ENCODE assay signal across 8 mouse cellular contexts in the genomic region with DNA sequence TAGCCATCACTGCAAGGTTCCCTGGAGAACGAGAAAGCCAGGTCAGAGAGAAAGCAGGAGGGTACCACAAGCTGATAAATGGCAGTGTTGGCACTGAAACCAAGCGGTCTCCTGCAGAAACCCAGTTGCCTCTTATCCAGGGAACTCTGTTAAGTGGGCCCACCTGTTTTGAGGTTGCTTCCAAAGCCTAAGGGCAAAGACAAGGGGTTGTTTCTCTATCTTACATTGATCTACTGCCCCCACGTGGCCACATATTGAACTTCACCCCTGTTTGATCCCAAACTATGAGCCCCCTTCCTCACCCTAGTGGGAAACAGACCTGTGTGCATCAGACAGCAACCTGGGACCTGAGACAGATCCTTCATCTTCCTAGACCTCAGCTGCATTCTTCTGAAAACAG. TPM values are rescaled to one million over a fixed set of nuclear protein-coding genes. Genes with fewer than 3 reads are reported as not detected.
DNase-seq lines count a peak whose midpoint lies in the region; ATAC-seq lines count a peak whose summit lies in the region.

No protein-coding gene starts in this region.

- peak; percentile 77 for ATAC-seq in common myeloid progenitor, adult 5-6 weeks (replicated peaks; ENCODE audit: low read depth, poor library complexity, severe bottlenecking)
- ATAC-seq in limb, embryonic 12.5 days (ENCODE audit: insufficient number of reproducible peaks, insufficient read depth, low FRiP score, low TSS enrichment, low read depth), result peak; percentile 57; the same call in 1 of the 2 replicates
- peak; percentile 41; the same call in 1 of the 2 replicates for ATAC-seq in neural tube, embryonic 13.5 days (ENCODE audit: low read depth)

- WGBS in limb, embryonic 12.5 days, result 19% methylated on average over 3 of the region's 3 CpGs
- WGBS in neural tube, embryonic 13.5 days, result 33% methylated on average over 3 of the region's 3 CpGs

- H3K4me2 ChIP-seq in limb, embryonic 12.5 days, result no peak overlapping the region
- H3K4me2 ChIP-seq in neural tube, embryonic 13.5 days, result no peak overlapping the region

- H3K4me3 ChIP-seq in limb, embryonic 12.5 days (replicated peaks), result no peak overlapping the region
- H3K4me3 ChIP-seq in neural tube, embryonic 13.5 days, result no peak overlapping the region

- 0 out of 2 replicates have a peak, but pooled peaks cover 3% of the 10 kb centered on the region for H3K4me1 ChIP-seq in limb, embryonic 12.5 days (replicated peaks)
- H3K4me1 ChIP-seq in neural tube, embryonic 13.5 days (replicated peaks), result no peaks in the 10 kb centered on the region

- H3K27ac ChIP-seq in limb, embryonic 12.5 days, result no peak overlapping the region
- no peak overlapping the region for H3K27ac ChIP-seq in neural tube, embryonic 13.5 days (replicated peaks)

- no peak overlapping the region for H3K9ac ChIP-seq in limb, embryonic 12.5 days (replicated peaks)
- no peak overlapping the region for H3K9ac ChIP-seq in neural tube, embryonic 13.5 days

- peaks cover 3% of the 10 kb centered on the region; the same call in 1 of the 2 replicates for H3K9me3 ChIP-seq in limb, embryonic 12.5 days
- H3K9me3 ChIP-seq in neural tube, embryonic 13.5 days, result no peaks in the 10 kb centered on the region

- peak; percentile 64 to 72 for DNase-seq in right cerebral cortex, adult 2 months (ENCODE audit: low spot score in 2 of 2)
- no peak for DNase-seq in right cerebral cortex, adult 18-20 months
- DNase-seq in gastrocnemius, postnatal 10 days, result peak; percentile 72
- peak; percentile 24 to 66 for DNase-seq in kidney, adult 8-10 months
- peak; percentile 64 for DNase-seq in thymus, postnatal 25 days

- H3K36me3 ChIP-seq in limb, embryonic 12.5 days, result no peaks in the 10 kb centered on the region
- H3K36me3 ChIP-seq in neural tube, embryonic 13.5 days, result no peaks in the 10 kb centered on the region

- peaks cover 3% of the 10 kb centered on the region for H3K27me3 ChIP-seq in limb, embryonic 12.5 days
- peaks cover 6% of the 10 kb centered on the region for H3K27me3 ChIP-seq in neural tube, embryonic 13.5 days

RNA-seq across cellular contexts. Expression of gene Tcf7l1, which starts 42.2 kb away (rescaled TPM):
- not detected in 2 replicates for total RNA-seq in common myeloid progenitor, adult 5-6 weeks (2017)
- 10 to 100 TPM; 13.7 to 16.4 TPM for total RNA-seq in gastrocnemius, postnatal 10 days (2021)
- polyA plus RNA-seq in limb, embryonic 12.5 days (2016; fragmentation: Nextera tagmentation; extraction: Ambion mirVana), result 49.3 and 58.3 TPM in 2 replicates
- polyA plus RNA-seq in neural tube, embryonic 13.5 days (2015; fragmentation: Nextera tagmentation; extraction: Ambion mirVana), result 10.9 and 11.8 TPM in 2 replicates

Comparison
In these comparisons a context has a peak if more than half of its experiments do, and no peak if none do; other contexts are left out.
1. RNA of gene Tcf7l1, which starts 42.2 kb away (total RNA-seq): 13.7 to 16.4 TPM in gastrocnemius, postnatal 10 days; not detected in common myeloid progenitor, adult 5-6 weeks; every median in the first group is over 10 times any median in the second.
2. Peak in every context shown above with its lines, with median percentiles within 50 percentile points of each other: ATAC-seq.